Mouse (Mus musculus) neural tube, embryonic 15.5 days (tissue): ENCODE measurements at regions not wholly inside any gene's neighbourhood (a gene's known extent, or its start where the extent isn't known, plus 50 kb on each side); places are given as distances from the start of the nearest gene placed in this dataset.
A peak's percentile ranks its signal among the peaks of the same experiment; 100 is the strongest.

Experiments
- ATAC-seq: fragments of 200-750 bp; cut with Nextera tagmentation; 2 replicates; pipeline ENCODE4 v1.8.0; 2017; ENCODE audit warnings: mild to moderate bottlenecking, moderate TSS enrichment, moderate library complexity; ENCODE audit not compliant: low FRiP score
- H3K27ac ChIP-seq: fragments of 300-500 bp; sonication (generic); replicated peaks from 2 replicates; pipeline ENCODE4 v1.5.1; 2015; ENCODE audit warnings: mild to moderate bottlenecking, inconsistent platforms
- H3K27me3 ChIP-seq: fragments of 300-500 bp; sonication (generic); replicated peaks from 2 replicates; pipeline ENCODE4 v1.6.1; 2015; ENCODE audit warnings: inconsistent platforms
- H3K36me3 ChIP-seq: fragments of 300-500 bp; sonication (generic); 2 replicates; pipeline ENCODE4 v1.6.1; 2015; ENCODE audit warnings: inconsistent platforms
- H3K4me1 ChIP-seq: fragments of 300-500 bp; sonication (generic); 2 replicates; pipeline ENCODE4 v1.6.1; 2015; ENCODE audit warnings: inconsistent platforms
- H3K4me2 ChIP-seq: fragments of 300-500 bp; sonication (generic); 2 replicates; pipeline ENCODE4 v1.6.1; 2015; ENCODE audit warnings: inconsistent platforms, mild to moderate bottlenecking, moderate library complexity
- H3K4me3 ChIP-seq: fragments of 300-500 bp; sonication (generic); replicated peaks from 2 replicates; pipeline ENCODE4 v1.5.1; 2015; ENCODE audit warnings: mild to moderate bottlenecking, inconsistent platforms
- H3K9ac ChIP-seq: fragments of 300-500 bp; sonication (generic); replicated peaks from 2 replicates; pipeline ENCODE4 v1.6.1; 2015; ENCODE audit warnings: mild to moderate bottlenecking, inconsistent platforms
- H3K9me3 ChIP-seq: fragments of 300-500 bp; sonication (generic); replicated peaks from 2 replicates; pipeline ENCODE4 v1.6.1; 2016; ENCODE audit warnings: inconsistent platforms
- WGBS: fragments of 180-500 bp; shearing (Covaris S2); methylation state at CpG from one replicate; pipeline ENCODE4 v1.1.7; 2015; ENCODE audit warnings: mixed read lengths; 5-methylcytosine and 5-hydroxymethylcytosine counted together

DNA sequence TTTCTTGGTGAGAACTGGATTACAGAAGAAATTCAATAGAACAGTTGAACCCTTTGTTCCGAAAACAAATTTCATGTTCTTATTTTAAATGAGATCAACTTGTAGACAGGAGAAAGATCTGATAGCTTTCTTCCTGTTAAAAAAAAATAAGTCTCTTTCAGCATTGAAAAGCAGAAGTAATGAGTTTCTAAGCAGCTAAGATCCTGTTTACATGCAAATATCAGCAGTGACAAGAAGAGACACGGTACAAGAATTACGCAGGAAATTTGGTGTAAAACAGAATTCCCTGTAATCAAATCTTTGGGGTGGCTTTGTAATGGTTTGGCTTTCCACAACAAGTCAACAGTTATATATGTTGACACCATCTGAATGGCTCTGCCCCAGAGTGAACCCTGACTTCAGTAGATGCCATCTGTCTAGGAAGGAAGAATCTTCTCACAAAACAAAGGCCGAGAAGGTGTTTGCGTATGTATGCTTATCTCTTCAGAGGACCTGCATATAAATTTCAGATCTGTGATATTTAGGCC lies 326.7 kb downstream of the Ets1 start:
- no peak for ATAC-seq
- H3K4me2 ChIP-seq = no peak overlapping the region
- H3K9me3 ChIP-seq = no peaks in the 10 kb centered on the region
- no peak overlapping the region for H3K27ac ChIP-seq
- 89% methylated on average over 5 of the region's 5 CpGs for WGBS
- H3K36me3 ChIP-seq = no peaks in the 10 kb centered on the region
- H3K4me1 ChIP-seq = no peaks in the 10 kb centered on the region
- H3K27me3 ChIP-seq = no peaks in the 10 kb centered on the region
- H3K9ac ChIP-seq = no peak overlapping the region
- H3K4me3 ChIP-seq = no peak overlapping the region

DNA sequence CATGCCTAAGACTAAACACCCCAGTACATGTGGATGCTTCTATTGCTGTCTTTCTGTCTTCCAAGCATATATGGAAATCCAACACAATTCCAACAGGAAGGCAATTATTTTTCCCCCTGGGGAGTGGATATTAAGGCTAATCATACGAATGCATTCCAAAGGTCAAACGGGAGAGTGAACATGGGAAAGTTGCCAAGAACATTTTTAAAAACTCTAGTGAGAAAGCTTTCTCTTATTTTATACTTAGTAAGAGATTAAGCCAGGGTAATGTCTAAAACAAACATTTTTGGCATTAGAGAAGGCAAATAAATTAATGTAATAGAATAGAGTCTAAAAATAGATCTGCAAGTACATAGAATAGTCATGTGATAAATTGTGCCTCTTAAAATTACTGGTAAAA lies 332.4 kb downstream of the Ets1 start:
- H3K27ac ChIP-seq = no peak overlapping the region
- no peaks in the 10 kb centered on the region for H3K27me3 ChIP-seq
- H3K4me2 ChIP-seq = no peak overlapping the region
- no peaks in the 10 kb centered on the region for H3K9me3 ChIP-seq
- peaks cover 9% of the 10 kb centered on the region for H3K4me1 ChIP-seq
- no peak for ATAC-seq
- no peak overlapping the region for H3K4me3 ChIP-seq
- no peak overlapping the region for H3K9ac ChIP-seq
- no peaks in the 10 kb centered on the region for H3K36me3 ChIP-seq
- 66% methylated on average over 2 of the region's 2 CpGs for WGBS

DNA sequence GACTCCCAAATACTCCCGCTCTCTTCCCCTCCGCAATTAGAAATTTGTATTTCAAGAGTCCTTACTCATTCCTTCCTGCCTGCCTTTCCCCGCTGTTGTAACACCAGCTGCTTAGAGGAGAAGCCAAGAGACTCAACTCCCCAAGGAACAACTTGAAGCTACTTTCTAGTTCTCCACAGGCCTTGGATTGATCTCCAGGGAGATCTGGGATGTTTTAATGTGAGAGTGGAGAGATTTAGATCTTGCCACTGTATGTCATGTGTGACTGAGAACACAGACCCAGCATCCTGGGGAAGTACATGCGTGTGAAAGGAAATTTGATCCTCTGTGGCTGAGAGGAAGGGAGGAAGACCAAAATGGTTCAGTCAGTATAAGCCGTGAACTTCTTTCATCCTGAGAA lies 335.4 kb downstream of the Ets1 start:
- Histone ChIP-seq H3K4me3 (no peak overlapping the region), H3K27me3 (no peaks in the 10 kb centered on the region), H3K9me3 (no peaks in the 10 kb centered on the region), H3K9ac (no peak overlapping the region), H3K27ac (no peak overlapping the region), H3K36me3 (no peaks in the 10 kb centered on the region), H3K4me2 (no peak overlapping the region), H3K4me1 (peaks cover 9% of the 10 kb centered on the region)
- no peak for ATAC-seq
- WGBS = 87% methylated on average over 5 of the region's 5 CpGs

DNA sequence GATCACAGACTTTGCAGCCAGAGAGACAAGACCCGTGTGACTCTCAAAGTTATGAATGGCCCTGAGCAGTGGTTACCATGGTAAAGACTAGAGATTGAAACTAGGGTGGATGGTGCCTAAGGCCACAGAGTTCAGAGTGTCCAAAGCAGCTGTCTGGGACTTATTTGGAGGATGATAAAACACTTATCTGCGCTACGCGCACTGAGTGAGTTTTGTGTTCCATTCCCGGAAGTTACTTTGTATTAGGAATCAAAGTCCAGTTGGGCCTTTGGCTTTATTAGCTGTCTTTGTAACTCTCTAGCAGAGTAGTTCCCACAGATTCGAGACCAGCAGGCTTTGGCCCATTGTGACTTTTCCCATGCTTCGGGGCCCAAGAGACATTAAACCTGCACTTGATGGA lies 335.9 kb downstream of the Ets1 start:
- H3K4me2 ChIP-seq = no peak overlapping the region
- H3K9ac ChIP-seq = no peak overlapping the region
- no peaks in the 10 kb centered on the region for H3K27me3 ChIP-seq
- 56% methylated on average over 7 of the region's 7 CpGs for WGBS
- H3K4me1 ChIP-seq = peaks cover 9% of the 10 kb centered on the region
- H3K4me3 ChIP-seq = no peak overlapping the region
- H3K9me3 ChIP-seq = no peaks in the 10 kb centered on the region
- H3K36me3 ChIP-seq = no peaks in the 10 kb centered on the region
- H3K27ac ChIP-seq = no peak overlapping the region
- no peak for ATAC-seq

DNA sequence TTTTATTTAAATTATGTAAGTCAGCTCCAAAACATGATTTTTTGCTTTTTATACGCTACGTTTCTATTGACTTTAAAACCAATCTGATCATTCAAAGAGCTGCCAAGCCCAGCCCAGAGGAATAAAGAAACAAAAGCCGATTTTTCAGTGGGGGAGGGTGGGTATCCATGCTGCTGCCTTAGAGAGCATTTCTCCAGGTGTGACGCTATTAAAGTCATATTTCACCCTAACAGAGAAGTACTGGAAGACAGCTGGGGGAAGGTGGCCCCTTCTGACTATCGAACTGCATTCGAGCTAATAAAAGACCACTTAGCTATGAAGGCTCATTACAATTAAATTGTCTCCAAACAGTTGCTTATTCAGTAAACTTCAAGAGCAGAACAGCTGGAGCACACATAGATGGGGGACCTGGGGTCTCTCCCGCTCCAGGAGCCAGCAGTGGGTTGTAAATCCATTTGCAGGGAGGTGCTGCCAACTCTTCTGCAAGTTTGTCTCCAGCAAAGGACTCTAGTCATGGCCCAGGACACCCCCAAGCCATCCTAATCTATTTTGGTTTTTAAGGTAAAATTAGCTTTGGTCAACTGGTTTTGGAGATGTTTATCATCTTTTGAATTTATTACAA lies 336.5 kb downstream of the Ets1 start:
- no peak overlapping the region for H3K4me2 ChIP-seq
- H3K27ac ChIP-seq = no peak overlapping the region
- H3K27me3 ChIP-seq = no peaks in the 10 kb centered on the region
- no peak overlapping the region for H3K9ac ChIP-seq
- ATAC-seq = peak; percentile 55; the same call in 1 of the 2 replicates
- no peaks in the 10 kb centered on the region for H3K36me3 ChIP-seq
- 30% methylated on average over 7 of the region's 7 CpGs for WGBS
- H3K9me3 ChIP-seq = no peaks in the 10 kb centered on the region
- no peak overlapping the region for H3K4me3 ChIP-seq
- peaks cover 9% of the 10 kb centered on the region for H3K4me1 ChIP-seq

DNA sequence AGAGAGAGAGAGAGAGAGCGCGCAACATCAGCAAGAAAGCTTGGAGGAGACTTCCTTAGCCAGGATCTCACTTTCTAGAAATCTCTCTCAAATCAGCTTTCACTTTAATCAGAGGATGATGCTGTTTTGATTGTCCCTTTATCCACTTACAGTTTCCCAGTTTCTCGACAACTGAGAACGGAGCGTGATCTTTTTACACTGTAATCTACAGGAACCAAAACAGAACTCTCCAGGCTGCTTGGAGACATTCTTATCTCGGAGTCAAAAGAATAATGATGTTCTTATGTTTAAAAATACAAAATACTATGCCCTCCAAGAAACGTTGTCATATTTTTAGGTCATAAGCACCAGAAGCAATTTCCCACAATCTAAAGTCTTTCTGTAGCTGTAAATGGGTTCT lies 341.7 kb downstream of the Ets1 start:
- Histone ChIP-seq H3K27me3 (no peaks in the 10 kb centered on the region), H3K4me1 (peaks cover under 1% of the 10 kb centered on the region), H3K9ac (no peak overlapping the region), H3K36me3 (no peaks in the 10 kb centered on the region), H3K9me3 (no peaks in the 10 kb centered on the region), H3K27ac (no peak overlapping the region), H3K4me3 (no peak overlapping the region), H3K4me2 (no peak overlapping the region)
- ATAC-seq = no peak
- 89% methylated on average over 7 of the region's 7 CpGs for WGBS

DNA sequence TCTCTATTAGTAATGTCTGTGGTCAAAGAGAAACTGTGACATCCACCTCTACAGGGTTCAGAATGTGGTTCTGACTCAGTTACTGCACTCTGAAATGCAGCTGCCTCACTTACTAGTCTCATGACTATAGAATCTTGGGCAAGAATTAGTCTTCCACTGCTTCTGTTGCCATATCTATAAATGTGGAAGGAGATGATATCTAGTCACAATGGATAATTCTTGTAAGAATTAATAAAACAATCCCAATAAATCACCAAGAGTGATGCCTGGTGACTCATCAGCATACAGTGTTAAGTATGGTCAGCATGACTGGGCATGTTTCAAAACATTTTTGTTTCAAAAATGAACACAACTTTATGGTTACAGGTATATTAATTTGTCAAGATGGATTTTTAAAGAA lies 344.8 kb downstream of the Ets1 start:
- H3K27ac ChIP-seq = no peak overlapping the region

DNA sequence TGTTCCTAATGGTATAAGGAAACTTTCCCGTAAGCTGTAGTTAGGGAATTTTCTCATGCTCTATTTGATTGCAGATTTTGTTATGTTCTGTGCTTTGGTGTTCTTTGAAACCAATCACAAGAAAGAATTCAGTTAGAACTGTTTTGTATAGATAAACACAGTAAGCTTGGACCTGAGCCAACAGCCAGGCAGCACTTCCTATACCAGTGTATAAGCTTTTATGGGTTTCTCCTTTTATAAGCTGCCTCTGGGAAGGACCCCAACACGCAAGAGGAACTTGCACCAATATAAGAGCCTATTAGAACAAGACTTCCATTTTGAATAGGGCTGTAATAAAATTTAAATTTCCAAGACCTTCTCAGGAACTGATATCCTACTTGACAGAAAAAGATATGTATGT lies 347.2 kb downstream of the Ets1 start:
- Histone ChIP-seq H3K9me3 (no peaks in the 10 kb centered on the region), H3K27ac (no peak overlapping the region), H3K9ac (no peak overlapping the region), H3K4me1 (no peaks in the 10 kb centered on the region), H3K4me3 (no peak overlapping the region), H3K27me3 (no peaks in the 10 kb centered on the region), H3K4me2 (no peak overlapping the region), H3K36me3 (no peaks in the 10 kb centered on the region)
- no peak for ATAC-seq
- 65% methylated on average over 2 of the region's 2 CpGs for WGBS

More for the DNA sequence above, 344.8 kb downstream of the Ets1 start:
- Histone ChIP-seq H3K4me1 (no peaks in the 10 kb centered on the region), H3K4me3 (no peak overlapping the region), H3K36me3 (no peaks in the 10 kb centered on the region), H3K9me3 (no peaks in the 10 kb centered on the region), H3K4me2 (no peak overlapping the region), H3K27me3 (no peaks in the 10 kb centered on the region), H3K9ac (no peak overlapping the region)
- ATAC-seq = no peak

DNA sequence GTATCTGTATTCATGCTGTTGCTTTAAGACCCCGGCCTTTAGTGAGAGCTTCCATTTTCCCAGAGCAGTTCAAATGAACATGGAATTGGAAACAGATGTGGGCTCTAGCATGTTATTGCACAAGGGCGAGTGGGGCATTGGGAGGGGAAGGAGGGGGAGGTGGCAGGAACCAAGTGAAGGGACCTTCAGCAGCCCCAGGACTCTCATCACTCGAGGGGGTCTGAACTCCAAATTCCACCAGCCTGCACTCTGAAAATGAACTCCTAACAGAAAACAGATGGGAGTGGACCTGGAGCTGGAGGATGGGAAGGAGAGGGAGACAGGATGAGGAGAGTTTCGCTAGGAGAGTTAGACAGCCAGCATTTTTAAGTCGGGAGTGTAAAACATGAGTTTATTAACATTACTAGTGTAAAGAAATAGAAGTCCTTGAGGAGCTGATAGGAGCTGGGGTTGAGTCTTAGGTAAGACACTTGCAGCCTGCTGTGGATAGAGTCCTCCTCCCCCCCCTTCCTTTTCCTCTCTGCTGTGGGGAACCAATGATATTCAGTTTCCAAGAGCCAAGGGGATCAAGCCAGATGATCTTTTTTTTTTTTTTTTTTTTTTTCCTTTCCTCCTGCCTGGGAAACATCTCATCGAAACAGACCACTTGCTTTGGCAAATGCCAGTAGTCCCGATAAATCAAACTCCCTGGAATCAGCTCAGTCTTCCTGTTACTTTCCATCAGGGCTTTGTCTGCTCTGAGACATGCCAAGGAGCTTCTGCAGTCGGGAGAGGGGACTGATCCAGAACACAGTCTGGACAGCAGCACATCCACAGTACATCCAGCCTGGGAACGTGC lies 351.0 kb downstream of the Ets1 start:
- ATAC-seq = no peak

DNA sequence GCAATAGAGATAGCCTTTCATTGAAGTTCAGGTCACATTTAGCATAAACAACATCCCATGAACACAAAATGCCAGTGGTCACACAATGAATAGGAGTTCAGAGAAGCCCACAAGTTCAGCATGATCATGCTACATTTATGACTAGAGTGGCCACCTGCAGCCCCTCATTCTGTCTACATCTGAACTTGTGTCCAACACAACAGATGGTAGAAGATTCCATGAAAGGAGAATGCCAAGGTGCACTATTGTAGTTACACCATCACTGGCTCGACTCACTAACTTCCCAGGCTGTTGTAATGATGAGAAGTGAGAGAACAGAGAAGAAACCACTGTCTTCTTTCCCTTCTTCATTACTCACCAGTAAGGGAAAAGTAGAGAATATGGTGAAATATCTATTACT lies 353.0 kb downstream of the Ets1 start:
- Histone ChIP-seq H3K4me3 (no peak overlapping the region), H3K9me3 (no peaks in the 10 kb centered on the region), H3K4me2 (no peak overlapping the region), H3K4me1 (no peaks in the 10 kb centered on the region), H3K9ac (no peak overlapping the region), H3K27ac (no peak overlapping the region), H3K27me3 (no peaks in the 10 kb centered on the region), H3K36me3 (no peaks in the 10 kb centered on the region)
- WGBS = 86% methylated on average over 1 of the region's 1 CpGs
- ATAC-seq = no peak

More for the DNA sequence above, 351.0 kb downstream of the Ets1 start:
- Histone ChIP-seq H3K4me1 (no peaks in the 10 kb centered on the region), H3K4me2 (no peak overlapping the region), H3K36me3 (no peaks in the 10 kb centered on the region), H3K27me3 (no peaks in the 10 kb centered on the region), H3K4me3 (no peak overlapping the region), H3K9me3 (no peaks in the 10 kb centered on the region), H3K27ac (no peak overlapping the region), H3K9ac (no peak overlapping the region)
- 73% methylated on average over 9 of the region's 9 CpGs for WGBS

DNA sequence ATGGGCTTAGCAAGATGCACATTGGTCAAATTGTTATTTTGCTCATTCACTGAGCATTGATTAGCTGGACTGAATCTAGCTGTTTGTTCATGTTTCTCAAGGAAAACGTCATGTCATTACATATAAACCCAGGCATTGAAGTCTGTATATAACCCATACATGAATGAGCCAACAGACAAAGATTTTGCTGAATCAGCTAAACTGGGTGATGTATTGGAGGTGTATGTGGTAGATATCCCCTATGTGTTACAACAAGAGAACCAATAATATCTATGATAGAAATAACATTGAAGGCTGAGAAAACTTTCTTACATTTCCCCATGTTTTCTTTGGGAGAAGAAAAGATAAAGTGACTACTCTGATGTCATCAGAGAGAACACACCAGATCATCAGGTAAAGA lies 362.3 kb downstream of the Ets1 start:
- no peaks in the 10 kb centered on the region for H3K27me3 ChIP-seq
- peaks cover 6% of the 10 kb centered on the region; the same call in 1 of the 2 replicates for H3K4me1 ChIP-seq

DNA sequence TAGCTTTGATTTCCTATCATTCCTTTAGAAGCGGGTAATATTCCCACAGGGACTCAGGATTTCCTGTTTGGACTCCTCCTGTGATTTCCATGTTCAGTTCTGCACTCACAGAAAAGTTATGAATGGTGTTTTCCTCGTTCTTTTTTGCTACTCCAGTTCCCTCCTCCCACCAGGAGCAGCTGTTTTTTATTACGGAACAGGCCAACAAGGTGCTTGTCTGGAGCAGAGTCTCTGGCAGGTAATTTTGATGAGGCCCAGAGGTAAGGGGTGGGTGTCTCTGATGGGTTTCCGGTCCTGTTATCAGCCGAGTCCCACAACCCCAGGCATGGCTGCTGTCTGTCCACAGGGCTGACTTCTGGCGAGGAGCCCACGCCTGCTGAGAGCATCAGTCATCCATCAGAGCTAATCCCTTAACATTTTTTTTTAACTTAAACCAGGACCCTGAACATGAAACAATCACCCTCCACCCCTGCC lies 364.7 kb downstream of the Ets1 start:
- ATAC-seq = no peak
- H3K9ac ChIP-seq = no peak overlapping the region
- 72% methylated on average over 7 of the region's 7 CpGs for WGBS
- H3K36me3 ChIP-seq = no peaks in the 10 kb centered on the region
- peaks cover 6% of the 10 kb centered on the region; the same call in 1 of the 2 replicates for H3K4me1 ChIP-seq
- H3K27ac ChIP-seq = no peak overlapping the region
- no peaks in the 10 kb centered on the region for H3K27me3 ChIP-seq
- no peak overlapping the region for H3K4me3 ChIP-seq
- no peaks in the 10 kb centered on the region for H3K9me3 ChIP-seq
- H3K4me2 ChIP-seq = no peak overlapping the region

More for the DNA sequence above, 362.3 kb downstream of the Ets1 start:
- H3K4me2 ChIP-seq = no peak overlapping the region
- H3K9me3 ChIP-seq = no peaks in the 10 kb centered on the region
- H3K36me3 ChIP-seq = no peaks in the 10 kb centered on the region
- H3K27ac ChIP-seq = no peak overlapping the region
- 90% methylated on average over 1 of the region's 1 CpGs for WGBS
- ATAC-seq = no peak
- H3K4me3 ChIP-seq = no peak overlapping the region
- no peak overlapping the region for H3K9ac ChIP-seq
